Mouse (Mus musculus) naive thymus-derived CD4-positive, alpha-beta T cell, adult 2 months (primary cell): Measurements from ENCODE around the gene Commd7.
A peak's percentile ranks its signal among the peaks of the same experiment; 100 is the strongest.

ENCODE experiments used
- DNase-seq: peaks from one replicate; pipeline ENCODE4 v3.0.0-alpha.2; 2011; ENCODE audit warnings: low read depth

Gene Commd7

DNA sequence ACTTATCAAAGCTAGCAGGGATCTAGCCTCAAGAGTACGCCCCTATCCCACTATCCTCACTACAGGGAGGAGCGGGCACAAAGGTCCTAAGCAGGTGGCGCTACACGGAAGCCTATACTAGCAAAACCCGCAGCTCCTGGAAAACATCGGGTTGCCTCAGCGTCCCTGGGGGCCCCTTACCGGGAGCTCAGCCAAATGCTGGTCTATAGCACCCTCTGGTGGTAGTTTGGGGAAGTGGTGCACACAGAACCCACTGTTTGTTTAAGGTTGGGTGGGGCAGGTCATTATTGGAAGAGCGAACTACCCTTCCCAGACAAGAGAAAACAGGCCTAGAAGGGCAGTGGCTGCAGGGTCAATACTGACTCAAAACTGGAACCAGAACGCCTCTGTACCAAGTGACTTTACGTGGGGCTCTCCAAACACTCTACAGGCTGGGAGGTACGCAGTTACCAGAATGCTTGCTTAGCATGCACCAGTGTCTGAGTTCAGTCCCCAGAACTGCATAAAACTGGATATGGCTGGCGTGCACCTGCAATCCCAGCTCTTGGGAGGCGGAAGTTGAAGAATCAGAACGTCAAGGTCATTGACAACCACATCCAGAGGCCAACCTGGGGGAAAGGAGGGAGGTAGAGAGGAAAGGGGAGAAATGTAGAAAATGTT lies 45.9 kb downstream of the Commd7 start:
- DNase-seq, result peak; percentile 86

DNA sequence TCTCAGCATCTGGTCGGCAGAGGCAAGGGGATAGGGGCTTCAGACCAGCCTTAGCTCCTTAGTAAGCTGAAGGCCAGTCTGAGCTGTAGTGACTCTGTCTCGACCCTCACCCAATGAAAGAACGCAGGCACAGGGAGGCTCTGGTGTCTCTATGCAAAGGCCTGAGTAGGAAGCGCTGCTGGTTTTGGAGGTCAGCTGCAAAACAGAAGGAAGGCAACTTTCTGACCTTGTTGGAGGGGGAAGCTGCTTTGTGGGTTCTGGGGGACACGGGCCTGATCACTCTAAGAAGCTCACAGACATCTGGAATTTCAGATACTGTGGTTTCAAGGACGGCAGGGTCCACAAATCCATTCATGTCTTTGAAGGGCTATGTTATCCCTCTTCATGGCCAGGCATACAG lies 46.6 kb downstream of the Commd7 start:
- DNase-seq, result no peak

DNA sequence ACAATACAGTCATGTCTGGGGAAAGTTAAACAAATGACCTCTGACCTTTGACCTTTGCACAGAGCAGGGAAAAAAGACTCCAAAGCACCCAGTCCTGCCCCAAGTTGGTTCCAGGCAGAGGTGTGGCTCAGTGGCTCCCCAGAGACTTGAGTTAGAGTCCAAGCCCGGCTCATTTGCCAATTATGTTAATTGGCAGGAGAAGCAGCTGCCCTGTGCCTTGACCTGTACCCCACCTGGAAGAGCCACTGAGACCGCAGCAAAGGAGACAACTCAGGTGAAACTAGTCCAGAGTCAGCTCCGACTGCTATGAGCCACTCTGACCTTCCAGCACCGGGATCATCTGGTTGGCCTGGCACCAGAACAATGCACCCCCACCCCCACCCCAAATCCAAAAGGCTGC lies 48.2 kb downstream of the Commd7 start:
- no peak for DNase-seq

DNA sequence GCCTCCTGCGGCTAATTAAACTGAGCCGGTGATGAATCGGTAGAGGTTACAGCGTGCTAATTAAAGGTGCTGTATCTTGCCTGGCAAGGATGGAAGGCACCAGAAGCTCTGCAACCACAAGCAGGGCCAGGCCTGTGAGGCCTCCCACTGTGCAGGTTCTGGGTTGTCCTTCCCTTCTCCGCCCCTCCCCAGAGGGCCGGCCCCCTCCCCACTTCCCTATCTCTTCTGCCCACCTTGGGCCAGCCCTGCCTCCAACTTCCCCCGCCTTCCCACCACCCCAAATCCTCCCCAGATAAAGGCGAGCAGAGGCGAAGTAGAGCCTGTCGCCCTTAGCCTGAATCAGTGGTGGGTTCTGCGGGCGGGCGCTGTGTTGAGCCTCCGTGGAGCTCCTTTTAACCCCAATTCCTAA lies 48.9 kb downstream of the Commd7 start:
- no peak for DNase-seq

DNA sequence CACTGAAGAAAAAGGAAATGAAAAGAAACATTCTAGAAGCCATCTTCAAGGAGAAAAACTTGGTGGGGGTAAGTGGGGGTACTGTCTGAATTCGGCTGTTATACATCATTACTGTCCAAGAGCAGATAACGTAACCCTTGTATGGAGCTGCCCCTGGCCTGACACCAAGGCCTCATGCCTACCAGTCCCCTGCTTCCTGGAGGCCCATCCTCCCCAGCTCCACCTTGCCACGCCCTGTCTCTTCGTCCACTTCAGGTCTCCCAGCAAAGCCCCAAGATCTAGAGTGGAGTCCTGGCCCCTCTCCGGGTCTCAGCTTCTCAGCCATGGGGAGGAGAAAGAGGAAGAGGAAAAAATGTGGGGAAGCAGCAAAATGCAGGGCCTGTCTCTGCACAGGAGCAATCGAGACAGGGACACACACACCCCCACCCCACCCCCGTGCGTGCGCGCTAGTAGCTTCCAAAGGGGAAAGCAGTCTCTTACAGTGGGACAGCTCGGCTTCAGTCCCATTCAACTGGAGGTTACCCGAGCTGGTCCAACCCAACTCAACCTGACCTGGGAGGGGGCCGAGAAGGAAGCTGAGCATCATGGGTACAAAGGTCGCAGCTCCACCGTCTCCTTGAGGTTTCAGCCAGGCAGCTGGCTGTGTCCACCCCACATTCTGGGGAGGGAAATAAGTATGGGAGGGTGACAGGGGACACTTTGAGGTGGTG lies 49.5 kb downstream of the Commd7 start:
- no peak for DNase-seq

DNA sequence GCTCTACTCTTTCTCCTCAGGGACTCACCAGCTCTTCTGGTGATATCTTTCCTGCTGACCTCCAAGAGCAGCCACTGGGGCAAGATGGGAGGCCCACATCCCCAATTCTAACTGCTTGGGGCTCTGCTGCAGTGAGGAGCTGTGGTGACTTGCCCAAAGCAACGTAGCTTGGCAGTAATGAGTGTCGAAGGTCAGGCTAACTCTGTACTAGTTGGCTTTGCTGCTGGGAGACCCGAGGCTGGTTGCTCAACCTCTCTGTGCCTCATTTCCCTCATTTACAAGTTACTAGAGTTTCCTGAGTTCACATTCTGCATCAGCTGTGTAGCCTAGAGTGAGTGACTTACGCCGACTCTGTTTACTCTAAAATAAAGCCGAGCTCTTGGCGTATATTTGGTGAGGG lies 51.2 kb downstream of the Commd7 start:
- DNase-seq, result no peak

DNA sequence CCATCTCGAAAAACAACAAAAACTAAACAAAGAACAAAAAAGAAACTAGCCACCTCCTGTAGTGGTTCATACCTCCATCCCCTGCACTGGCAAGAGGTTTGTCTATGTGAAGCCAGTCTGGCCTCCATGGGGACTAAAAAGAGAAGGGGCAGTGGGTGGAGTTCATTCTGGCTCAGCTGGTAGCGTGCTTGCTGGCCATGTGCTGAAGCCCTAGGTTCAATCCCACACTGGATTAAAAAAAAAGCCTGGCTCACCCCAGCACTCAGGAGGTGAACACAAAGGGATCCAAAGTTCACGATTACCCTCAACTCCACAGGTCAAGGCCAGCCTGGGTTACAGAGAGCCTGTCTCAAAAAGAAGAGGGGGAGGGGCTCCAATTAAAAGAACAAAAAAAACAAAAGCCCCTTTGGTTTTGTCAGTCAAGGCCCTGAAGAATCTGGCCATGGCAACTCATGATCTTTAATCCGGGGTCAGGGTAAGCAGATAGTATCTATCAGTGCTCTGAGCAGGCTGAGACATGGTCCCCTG lies 52.1 kb downstream of the Commd7 start:
- DNase-seq, result no peak

DNA sequence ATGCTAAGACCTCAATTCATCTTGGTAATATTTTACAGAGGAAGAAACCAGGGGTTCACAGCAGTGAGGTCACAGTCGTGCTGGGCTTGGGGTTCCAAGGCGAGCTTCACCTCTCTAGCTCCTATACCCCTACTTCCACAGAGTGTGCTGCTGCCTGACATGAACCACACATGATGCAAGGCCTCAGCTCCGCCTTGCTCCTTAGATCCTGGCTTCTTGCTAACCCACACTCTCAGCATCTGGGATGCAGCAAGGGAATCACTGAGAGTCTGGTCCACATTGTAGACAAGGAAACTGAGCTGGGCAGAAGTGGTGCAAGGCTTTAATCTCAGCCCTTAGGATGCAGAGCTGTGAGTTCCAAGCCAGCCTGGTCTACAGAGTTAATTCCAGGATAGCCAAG lies 52.5 kb downstream of the Commd7 start:
- DNase-seq, result no peak

DNA sequence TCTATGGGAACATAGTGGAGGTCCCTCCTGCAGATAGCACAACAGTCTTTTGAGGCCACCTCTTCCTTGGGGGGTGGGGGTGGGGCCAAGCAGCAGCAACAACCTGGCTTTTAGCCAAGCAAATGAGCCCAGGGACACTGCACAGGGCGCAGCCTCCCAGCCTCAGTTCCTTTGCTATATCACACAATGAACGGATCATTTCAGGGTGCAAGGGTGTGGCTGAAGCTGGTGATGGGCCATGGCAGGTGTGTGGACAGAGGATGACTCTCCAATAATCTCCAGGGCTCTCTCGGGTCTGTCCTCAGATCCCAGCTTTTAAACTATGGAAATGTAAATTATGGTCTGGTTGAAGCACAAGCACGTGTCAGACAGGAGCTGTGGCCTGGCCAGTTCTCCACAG lies 55.5 kb downstream of the Commd7 start:
- no peak for DNase-seq

DNA sequence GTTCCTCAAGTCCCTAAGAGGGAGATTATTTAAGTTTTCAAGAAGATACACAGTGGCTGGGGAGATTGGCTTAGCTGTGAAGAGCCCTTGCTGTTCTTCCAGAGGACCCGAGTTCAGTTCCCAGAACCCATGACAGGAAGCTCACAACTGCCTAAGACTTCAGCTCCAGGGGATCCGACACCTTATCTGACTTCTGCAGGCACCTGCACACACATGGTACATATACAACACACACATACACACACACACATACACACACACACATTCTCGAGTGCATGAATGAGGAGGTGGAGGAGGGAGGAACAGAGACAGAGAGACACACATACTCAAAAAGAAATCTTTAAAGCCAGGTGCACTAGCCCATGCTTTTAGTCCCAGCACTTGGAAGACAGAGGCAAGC lies 56.4 kb downstream of the Commd7 start:
- no peak for DNase-seq

DNA sequence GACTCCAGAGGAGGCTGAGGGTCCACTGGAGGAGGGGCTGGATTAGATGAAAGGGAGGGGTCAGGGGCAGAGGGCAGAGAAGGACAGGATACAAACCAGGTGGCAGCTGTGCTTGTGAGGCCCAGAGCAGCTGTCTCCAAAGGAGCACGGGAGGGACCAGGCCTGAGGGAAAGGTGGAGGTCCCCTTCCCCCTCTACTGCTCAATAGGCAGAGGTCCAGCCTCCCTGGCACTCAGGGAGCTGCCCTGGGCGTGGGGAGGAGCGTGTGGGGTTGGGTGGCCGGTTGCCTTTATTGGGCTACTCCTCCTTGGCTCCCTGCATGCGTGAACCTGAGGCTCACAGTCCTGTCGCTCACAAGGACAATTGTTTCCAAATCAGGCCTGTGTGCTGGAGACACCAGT lies 57.0 kb downstream of the Commd7 start:
- no peak for DNase-seq

DNA sequence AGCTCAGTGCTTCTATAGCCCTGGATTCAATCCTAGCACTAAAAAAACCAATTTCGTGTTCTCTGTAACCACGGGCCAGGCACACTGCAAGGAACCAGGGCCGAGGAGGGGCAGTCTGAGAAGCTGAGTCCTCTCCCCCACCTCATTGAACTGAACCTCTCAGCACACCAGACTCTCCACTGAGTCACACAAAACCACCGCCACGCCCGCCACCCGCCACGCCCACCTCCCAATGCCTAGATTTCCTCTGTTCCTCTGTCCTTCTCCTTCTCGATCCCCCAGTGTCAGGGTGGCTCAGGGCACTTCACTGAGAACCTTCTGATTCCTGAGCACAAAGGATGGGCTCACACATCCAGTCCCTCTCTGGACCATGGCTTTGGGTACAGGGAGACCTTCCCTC lies 59.5 kb downstream of the Commd7 start:
- DNase-seq, result no peak

DNA sequence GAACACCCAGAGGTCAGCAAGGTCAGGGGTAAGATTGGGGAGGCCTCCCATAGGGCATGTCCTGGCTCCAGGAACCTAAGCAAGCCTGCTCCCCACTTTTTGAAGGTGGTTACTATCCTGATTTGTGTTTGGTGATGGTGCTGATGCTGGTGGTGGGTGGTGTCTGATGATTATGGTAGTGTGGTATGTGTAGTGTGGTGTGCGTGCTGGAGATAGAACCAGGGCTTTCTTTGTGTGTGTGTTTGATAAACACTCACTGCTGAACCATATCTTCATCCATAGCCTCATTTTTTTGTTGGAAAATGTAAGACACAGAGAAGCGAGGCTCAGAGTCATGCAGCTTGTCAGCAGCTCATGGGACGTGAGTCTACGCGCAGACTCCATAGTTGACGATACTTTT lies 64.0 kb downstream of the Commd7 start:
- DNase-seq, result no peak

DNA sequence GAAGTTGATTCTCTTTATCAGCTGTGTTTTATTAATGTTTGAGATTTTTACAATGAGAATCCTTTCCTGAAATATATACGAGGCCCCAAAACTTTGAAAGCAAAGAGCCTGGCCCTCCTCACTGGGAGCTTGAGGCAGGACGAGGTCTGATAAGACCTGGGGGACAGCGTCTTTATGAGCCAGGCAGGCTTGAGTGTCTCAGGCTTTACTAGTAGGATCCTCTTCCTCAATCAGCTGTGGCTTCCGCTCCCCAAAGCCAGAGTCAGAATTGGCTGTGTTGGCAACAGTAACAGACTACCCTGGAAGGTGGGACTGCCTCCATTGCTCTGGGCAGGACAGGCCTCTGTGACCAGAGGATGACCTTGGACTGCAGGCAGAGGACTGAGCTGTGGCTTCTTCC lies 64.6 kb downstream of the Commd7 start:
- DNase-seq, result no peak
